Mouse (Mus musculus): Measurements from ENCODE around the gene Ptcd3.
"Not testable (repeated sequence)": the region's sequence is repeated elsewhere in the genome, so short reads cannot be mapped to it uniquely, and the experiment has no call there.

The Ptcd3 gene

GRCm38 (mm10) chr6:71871396-71871795, 37.2 kb downstream of the Ptcd3 start:
- no peak for DNase-seq (ENCODE audit: low read depth, low spot score)

GRCm38 (mm10) chr6:71868809-71869208, 39.7 kb downstream of the Ptcd3 start:
- DNase-seq (ENCODE audit: low read depth, low spot score): peak; percentile 8

- DNase-seq (ENCODE audit: low read depth, low spot score): no peak
These were observed 40.8 kb downstream of the Ptcd3 start for GRCm38 (mm10) chr6:71867751-71868150.

GRCm38 (mm10) chr6:71846906-71847305, 61.6 kb downstream of the Ptcd3 start:
- not testable (repeated sequence) for DNase-seq (ENCODE audit: low read depth, low spot score)

- DNase-seq (ENCODE audit: low read depth, low spot score): no peak
These were observed 67.8 kb downstream of the Ptcd3 start for GRCm38 (mm10) chr6:71840597-71841290.

- no peak for DNase-seq (ENCODE audit: low read depth, low spot score)
These were observed 68.7 kb downstream of the Ptcd3 start for GRCm38 (mm10) chr6:71839815-71840214.

- DNase-seq (ENCODE audit: low read depth, low spot score): no peak
These were observed 71.7 kb downstream of the Ptcd3 start for GRCm38 (mm10) chr6:71836811-71837210.

GRCm38 (mm10) chr6:71831581-71831960, 77.0 kb downstream of the Ptcd3 start:
- DNase-seq (ENCODE audit: low read depth, low spot score): peak; percentile 94

- peak; percentile 96 for DNase-seq (ENCODE audit: low read depth, low spot score)
These were observed 77.6 kb downstream of the Ptcd3 start, which contains the start of gene Immt for GRCm38 (mm10) chr6:71830690-71831580. Immt (plus strand) TSS chr6:71831331.

Measured in forelimb bud, embryonic 11.5 days (tissue).